Mouse (Mus musculus) megakaryocyte, adult 5-6 weeks (primary cell): ENCODE results near the gene Rab40b. TPM values are rescaled to one million over a fixed set of nuclear protein-coding genes. Genes with fewer than 3 reads are reported as not detected.

Source experiments
- total RNA-seq, 2 experiments: library from RNA; stranded (forward) in 1 of 2; stranded (reverse) in 1 of 2; fragments of 153-499, 151-499 nt in 1 of 2; fragments of 221-1000, 200-1000 nt in 1 of 2; gene quantifications; 2 replicates each; pipeline versions ENCODE4 v1.2.3 to v1.2.4; 2015 to 2017

The Rab40b gene
- total RNA-seq, 2 experiments from 2014 or later, result not detected

Other genes starting within 250 kb of the Rab40b start
- gene Tex19.1, start 242.1 kb downstream of the Rab40b start, total RNA-seq (2015), result not detected in 2 replicates
- not detected in 2 replicates for gene Tex19.1, start 242.1 kb downstream of the Rab40b start, total RNA-seq (2017)
- not detected in 2 replicates for gene Uts2r, start 228.0 kb downstream of the Rab40b start, total RNA-seq (2015)
- gene Uts2r, start 228.0 kb downstream of the Rab40b start, total RNA-seq (2017), result not detected in 2 replicates
- 1.5 and 3.1 TPM in 2 replicates for gene Hexdc, start 183.8 kb downstream of the Rab40b start, total RNA-seq (2015)
- gene Hexdc, start 183.8 kb downstream of the Rab40b start, total RNA-seq (2017), result 3.6 and 3.9 TPM in 2 replicates
- 7.0 and 11.7 TPM in 2 replicates for gene Ogfod3, start 183.5 kb downstream of the Rab40b start, total RNA-seq (2015)
- gene Ogfod3, start 183.5 kb downstream of the Rab40b start, total RNA-seq (2017), result 2.0 and 5.5 TPM in 2 replicates
- gene Cybc1, start 158.9 kb downstream of the Rab40b start, total RNA-seq (2015), result 65.8 and 70.5 TPM in 2 replicates
- gene Cybc1, start 158.9 kb downstream of the Rab40b start, total RNA-seq (2017), result 59.2 and 71.8 TPM in 2 replicates
- 16.9 and 18.3 TPM in 2 replicates for gene Narf, start 151.0 kb downstream of the Rab40b start, total RNA-seq (2015)
- gene Narf, start 151.0 kb downstream of the Rab40b start, total RNA-seq (2017), result 32.1 and 35.8 TPM in 2 replicates
- 16.3 and 17.8 TPM in 2 replicates for gene Foxk2, start 128.3 kb downstream of the Rab40b start, total RNA-seq (2015)
- 16.9 and 24.8 TPM in 2 replicates for gene Foxk2, start 128.3 kb downstream of the Rab40b start, total RNA-seq (2017)
- 48.1 and 56.5 TPM in 2 replicates for gene Wdr45b, start 33.8 kb downstream of the Rab40b start, total RNA-seq (2015)
- gene Wdr45b, start 33.8 kb downstream of the Rab40b start, total RNA-seq (2017), result 52.1 and 55.1 TPM in 2 replicates
- 5.1 and 5.7 TPM in 2 replicates for gene Fn3krp, start 33.1 kb upstream of the Rab40b start, total RNA-seq (2015)
- gene Fn3krp, start 33.1 kb upstream of the Rab40b start, total RNA-seq (2017), result 9.6 and 10.0 TPM in 2 replicates
- gene Fn3k, start 46.7 kb upstream of the Rab40b start, total RNA-seq (2015), result 0.36 and 0.45 TPM in 2 replicates
- 0.18 and 1.1 TPM in 2 replicates for gene Fn3k, start 46.7 kb upstream of the Rab40b start, total RNA-seq (2017)
- gene Tbcd, start 63.7 kb upstream of the Rab40b start, total RNA-seq (2015), result 28.1 and 28.7 TPM in 2 replicates
- 34.9 and 43.7 TPM in 2 replicates for gene Tbcd, start 63.7 kb upstream of the Rab40b start, total RNA-seq (2017)
- 0.75 and 1.6 TPM in 2 replicates for gene Zfp750, start 131.1 kb upstream of the Rab40b start, total RNA-seq (2015)
- 0.07 and 0.24 TPM in 2 replicates for gene Zfp750, start 131.1 kb upstream of the Rab40b start, total RNA-seq (2017)